Mouse (Mus musculus): ENCODE measurements at regions not wholly inside any gene's neighbourhood (a gene's known extent, or its start where the extent isn't known, plus 50 kb on each side); places are given as distances from the start of the nearest gene placed in this dataset.

- DNase-seq (ENCODE audit: low read depth) = no peak
Observed at GRCm38 (mm10) chr13:47868656-47869055, 392.4 kb upstream of the Id4 start.

- DNase-seq (ENCODE audit: low read depth) = no peak
Observed at GRCm38 (mm10) chr13:47869670-47870532, 391.1 kb upstream of the Id4 start.

GRCm38 (mm10) chr13:47872645-47873044 is 388.4 kb upstream of the Id4 start:
- DNase-seq (ENCODE audit: low read depth) = no peak

GRCm38 (mm10) chr13:47892569-47892968 is 368.5 kb upstream of the Id4 start:
- no peak for DNase-seq (ENCODE audit: low read depth)

- DNase-seq (ENCODE audit: low read depth) = no peak
Observed at GRCm38 (mm10) chr13:47894331-47894730, 366.7 kb upstream of the Id4 start.

GRCm38 (mm10) chr13:47895256-47895655 is 365.8 kb upstream of the Id4 start:
- DNase-seq (ENCODE audit: low read depth) = no peak

- no peak for DNase-seq (ENCODE audit: low read depth)
Observed at GRCm38 (mm10) chr13:47896646-47897045, 364.4 kb upstream of the Id4 start.

- no peak for DNase-seq (ENCODE audit: low read depth)
Observed at GRCm38 (mm10) chr13:47909851-47910530, 351.0 kb upstream of the Id4 start.

GRCm38 (mm10) chr13:47910531-47910910 is 350.5 kb upstream of the Id4 start:
- DNase-seq (ENCODE audit: low read depth) = no peak

GRCm38 (mm10) chr13:47916456-47916855 is 344.6 kb upstream of the Id4 start:
- no peak for DNase-seq (ENCODE audit: low read depth)

GRCm38 (mm10) chr13:47917370-47917769 is 343.7 kb upstream of the Id4 start:
- no peak for DNase-seq (ENCODE audit: low read depth)

GRCm38 (mm10) chr13:47921044-47921443 is 340.0 kb upstream of the Id4 start:
- no peak for DNase-seq (ENCODE audit: low read depth)

GRCm38 (mm10) chr13:47940696-47941095 is 320.3 kb upstream of the Id4 start:
- no peak for DNase-seq (ENCODE audit: low read depth)

GRCm38 (mm10) chr13:47942368-47942787 is 318.6 kb upstream of the Id4 start:
- DNase-seq (ENCODE audit: low read depth) = no peak

GRCm38 (mm10) chr13:47943645-47944044 is 317.4 kb upstream of the Id4 start:
- DNase-seq (ENCODE audit: low read depth) = no peak

GRCm38 (mm10) chr13:47948098-47948865 is 312.7 kb upstream of the Id4 start:
- no peak for DNase-seq (ENCODE audit: low read depth)

GRCm38 (mm10) chr13:47950456-47950855 is 310.6 kb upstream of the Id4 start:
- no peak for DNase-seq (ENCODE audit: low read depth)

GRCm38 (mm10) chr13:47951043-47951442 is 310.0 kb upstream of the Id4 start:
- no peak for DNase-seq (ENCODE audit: low read depth)

GRCm38 (mm10) chr13:47952946-47953345 is 308.1 kb upstream of the Id4 start:
- DNase-seq (ENCODE audit: low read depth) = no peak

- DNase-seq (ENCODE audit: low read depth) = no peak
Observed at GRCm38 (mm10) chr13:47953776-47954175, 307.3 kb upstream of the Id4 start.

- DNase-seq (ENCODE audit: low read depth) = no peak
Observed at GRCm38 (mm10) chr13:47955504-47955903, 305.5 kb upstream of the Id4 start.

GRCm38 (mm10) chr13:47957662-47958061 is 303.4 kb upstream of the Id4 start:
- no peak for DNase-seq (ENCODE audit: low read depth)

GRCm38 (mm10) chr13:47974216-47974615 is 286.8 kb upstream of the Id4 start:
- DNase-seq (ENCODE audit: low read depth) = no peak
